Mouse (Mus musculus): Measurements from ENCODE around the gene H2-M5.

GRCm38 (mm10) chr17:37016333-37016732 lies 27.0 kb upstream of the H2-M5 start:
- TF ChIP-seq POLR2A (IDR thresholded peaks at IDR 0.05; ENCODE audit: control insufficient read depth, extremely low read depth, insufficient read depth, low read length, poor library complexity) (no peak), CTCF (IDR thresholded peaks at IDR 0.05; ENCODE audit: borderline replicate concordance, control insufficient read depth, extremely low read depth, insufficient read depth, low read length, poor library complexity) (no peak)

All from thymus, adult 2 months (tissue).